Mouse (Mus musculus): ENCODE measurements around the gene Ric1. TPM values are rescaled to one million over a fixed set of nuclear protein-coding genes. Genes with fewer than 3 reads are reported as not detected.
"Not testable (repeated sequence)": the region's sequence is repeated elsewhere in the genome, so short reads cannot be mapped to it uniquely, and the experiment has no call there.

The Ric1 gene
- total and polyA plus RNA-seq, 2 experiments from 2014 or later, result 12.0 to 39.5 TPM

GRCm38 (mm10) chr19:29524614-29525013, 2.5 kb downstream of the Ric1 start:
- H3K4me1 ChIP-seq (ENCODE audit: insufficient read depth, low read length), result peaks cover 6% of the 10 kb centered on the region
- no peak for TF ChIP-seq CTCF (IDR thresholded peaks at IDR 0.05; ENCODE audit: low read depth)
- no peak overlapping the region for H3K9ac ChIP-seq (replicated peaks; ENCODE audit: low read length)
- H3K4me2 ChIP-seq (ENCODE audit: low read depth, low read length), result no peak overlapping the region
- H3K27me3 ChIP-seq (ENCODE audit: insufficient read depth, low read length), result no peaks in the 10 kb centered on the region
- DNase-seq (ENCODE audit: low spot score) (no peak), ATAC-seq (no peak)
- WGBS, result 62% methylated on average over 4 of the region's 4 CpGs
- no peak overlapping the region for H3K4me3 ChIP-seq (ENCODE audit: low read length)
- H3K36me3 ChIP-seq (ENCODE audit: insufficient read depth, low read length), result no peaks in the 10 kb centered on the region
- no peak overlapping the region for H3K27ac ChIP-seq
- H3K9me3 ChIP-seq (ENCODE audit: low read length), result no peaks in the 10 kb centered on the region

GRCm38 (mm10) chr19:29525588-29525987, 3.5 kb downstream of the Ric1 start:
- H3K4me2 ChIP-seq (ENCODE audit: low read depth, low read length); H3K36me3 ChIP-seq (ENCODE audit: insufficient read depth, low read length); H3K9me3 ChIP-seq (ENCODE audit: low read length); H3K27me3 ChIP-seq (ENCODE audit: insufficient read depth, low read length); ATAC-seq; DNase-seq (ENCODE audit: low spot score); H3K27ac ChIP-seq; H3K9ac ChIP-seq (replicated peaks; ENCODE audit: low read length); H3K4me3 ChIP-seq (ENCODE audit: low read length); H3K4me1 ChIP-seq (ENCODE audit: insufficient read depth, low read length): not testable (repeated sequence)
- 86% methylated on average over 4 of the region's 4 CpGs for WGBS

- H3K4me2 ChIP-seq (ENCODE audit: low read depth, low read length), result no peak overlapping the region
- no peak for TF ChIP-seq CTCF (IDR thresholded peaks at IDR 0.05; ENCODE audit: low read depth)
- H3K4me1 ChIP-seq (ENCODE audit: insufficient read depth, low read length), result peaks cover 6% of the 10 kb centered on the region
- H3K9me3 ChIP-seq (ENCODE audit: low read length), result no peaks in the 10 kb centered on the region
- H3K4me3 ChIP-seq (ENCODE audit: low read length), result no peak overlapping the region
- no peak overlapping the region for H3K9ac ChIP-seq (replicated peaks; ENCODE audit: low read length)
- DNase-seq (ENCODE audit: low spot score) (no peak), ATAC-seq (no peak)
- H3K36me3 ChIP-seq (ENCODE audit: insufficient read depth, low read length), result no peaks in the 10 kb centered on the region
- no peaks in the 10 kb centered on the region for H3K27me3 ChIP-seq (ENCODE audit: insufficient read depth, low read length)
- H3K27ac ChIP-seq, result no peak overlapping the region
Observed at GRCm38 (mm10) chr19:29526837-29527236, 4.8 kb downstream of the Ric1 start.

- Histone ChIP-seq H3K36me3 (ENCODE audit: insufficient read depth, low read length) (no peaks in the 10 kb centered on the region), H3K4me2 (ENCODE audit: low read depth, low read length) (no peak overlapping the region), H3K9ac (replicated peaks; ENCODE audit: low read length) (no peak overlapping the region), H3K27me3 (ENCODE audit: insufficient read depth, low read length) (no peaks in the 10 kb centered on the region), H3K4me1 (ENCODE audit: insufficient read depth, low read length) (peaks cover 6% of the 10 kb centered on the region), H3K4me3 (ENCODE audit: low read length) (no peak overlapping the region), H3K9me3 (ENCODE audit: low read length) (no peaks in the 10 kb centered on the region), H3K27ac (no peak overlapping the region)
- 98% methylated on average over 4 of the region's 4 CpGs for WGBS
- no peak for TF ChIP-seq CTCF (IDR thresholded peaks at IDR 0.05; ENCODE audit: low read depth)
- no peak for ATAC-seq
- no peak for DNase-seq (ENCODE audit: low spot score)
Observed at GRCm38 (mm10) chr19:29527299-29527698, 5.2 kb downstream of the Ric1 start.

GRCm38 (mm10) chr19:29528568-29528967, 6.5 kb downstream of the Ric1 start:
- Histone ChIP-seq H3K27ac (no peak overlapping the region), H3K4me3 (ENCODE audit: low read length) (no peak overlapping the region), H3K4me2 (ENCODE audit: low read depth, low read length) (no peak overlapping the region), H3K9ac (replicated peaks; ENCODE audit: low read length) (no peak overlapping the region), H3K9me3 (ENCODE audit: low read length) (no peaks in the 10 kb centered on the region), H3K4me1 (ENCODE audit: insufficient read depth, low read length) (peaks cover 4% of the 10 kb centered on the region), H3K36me3 (ENCODE audit: insufficient read depth, low read length) (no peaks in the 10 kb centered on the region), H3K27me3 (ENCODE audit: insufficient read depth, low read length) (no peaks in the 10 kb centered on the region)
- WGBS, result 86% methylated on average over 2 of the region's 2 CpGs
- DNase-seq (ENCODE audit: low spot score) (no peak), ATAC-seq (no peak)
- TF ChIP-seq CTCF (IDR thresholded peaks at IDR 0.05; ENCODE audit: low read depth), result no peak

GRCm38 (mm10) chr19:29534030-29534429, 11.9 kb downstream of the Ric1 start:
- Histone ChIP-seq H3K9ac (replicated peaks; ENCODE audit: low read length) (no peak overlapping the region), H3K4me1 (ENCODE audit: insufficient read depth, low read length) (no peaks in the 10 kb centered on the region), H3K4me2 (ENCODE audit: low read depth, low read length) (no peak overlapping the region), H3K9me3 (ENCODE audit: low read length) (no peaks in the 10 kb centered on the region), H3K4me3 (ENCODE audit: low read length) (no peak overlapping the region), H3K27ac (no peak overlapping the region), H3K27me3 (ENCODE audit: insufficient read depth, low read length) (no peaks in the 10 kb centered on the region), H3K36me3 (ENCODE audit: insufficient read depth, low read length) (peaks cover 5% of the 10 kb centered on the region; the same call in 1 of the 2 replicates)
- WGBS, result 86% methylated on average over 5 of the region's 5 CpGs
- DNase-seq (ENCODE audit: low spot score) (no peak), ATAC-seq (no peak)
- no peak for TF ChIP-seq CTCF (IDR thresholded peaks at IDR 0.05; ENCODE audit: low read depth)

- WGBS, result 86% methylated on average over 8 of the region's 8 CpGs
- Histone ChIP-seq H3K27ac (no peak overlapping the region), H3K9me3 (ENCODE audit: low read length) (no peaks in the 10 kb centered on the region), H3K9ac (replicated peaks; ENCODE audit: low read length) (no peak overlapping the region), H3K4me2 (ENCODE audit: low read depth, low read length) (no peak overlapping the region), H3K36me3 (ENCODE audit: insufficient read depth, low read length) (no peaks in the 10 kb centered on the region), H3K4me1 (ENCODE audit: insufficient read depth, low read length) (no peaks in the 10 kb centered on the region), H3K27me3 (ENCODE audit: insufficient read depth, low read length) (no peaks in the 10 kb centered on the region), H3K4me3 (ENCODE audit: low read length) (no peak overlapping the region)
- DNase-seq (ENCODE audit: low spot score) (no peak), ATAC-seq (no peak)
- TF ChIP-seq CTCF (IDR thresholded peaks at IDR 0.05; ENCODE audit: low read depth), result no peak
Observed at GRCm38 (mm10) chr19:29542256-29542970, 20.3 kb downstream of the Ric1 start.

Data from hindbrain, postnatal 0 days (tissue).